Mouse (Mus musculus) liver, embryonic 16.5 days (tissue): ENCODE results near the gene Zfp239. TPM values are rescaled to one million over a fixed set of nuclear protein-coding genes. Genes with fewer than 3 reads are reported as not detected.

Experiments
- ATAC-seq: fragments of 200-750 bp; cut with Nextera tagmentation; 2 replicates; pipeline ENCODE4 v1.8.0; 2017; ENCODE audit warnings: low read depth, mild to moderate bottlenecking, moderate number of reproducible peaks, moderate library complexity
- H3K27ac ChIP-seq: fragments of 300-500 bp; sonication (generic); 2 replicates; pipeline ENCODE4 v1.5.1; 2014; ENCODE audit warnings: mild to moderate bottlenecking, low read length
- H3K27me3 ChIP-seq: fragments of 300-500 bp; sonication (generic); 2 replicates; pipeline ENCODE4 v1.6.1; 2014; ENCODE audit warnings: low read depth, low read length, mixed read lengths; ENCODE audit not compliant: control insufficient read depth, insufficient read depth
- H3K36me3 ChIP-seq: fragments of 300-500 bp; sonication (generic); 2 replicates; pipeline ENCODE4 v1.6.1; 2014; ENCODE audit warnings: mild to moderate bottlenecking; ENCODE audit not compliant: control insufficient read depth, insufficient read depth
- H3K4me1 ChIP-seq: fragments of 300-500 bp; sonication (generic); 2 replicates; pipeline ENCODE4 v1.6.1; 2014; ENCODE audit warnings: low read depth, low read length, mixed read lengths; ENCODE audit not compliant: control insufficient read depth
- H3K4me2 ChIP-seq: fragments of 300-500 bp; sonication (generic); 2 replicates; pipeline ENCODE4 v1.6.1; 2014; ENCODE audit warnings: low read depth, low read length, mixed read lengths
- H3K4me3 ChIP-seq: fragments of 300-500 bp; sonication (generic); 2 replicates; pipeline ENCODE4 v1.5.1; 2014; ENCODE audit warnings: low read depth, mild to moderate bottlenecking, low read length
- H3K9ac ChIP-seq: fragments of 300-500 bp; sonication (generic); 2 replicates; pipeline ENCODE4 v1.6.1; 2014; ENCODE audit warnings: low read depth, low read length
- H3K9me3 ChIP-seq: fragments of 300-500 bp; sonication (generic); replicated peaks from 2 replicates; pipeline ENCODE4 v1.6.1; 2016; ENCODE audit warnings: low read length; ENCODE audit not compliant: control insufficient read depth
- WGBS: fragments of 180-500 bp; shearing (Covaris S2); extraction: QIAGEN DNeasy Blood & Tissue Kit; methylation state at CpG from one replicate; pipeline ENCODE4 v1.1.7; 2014; ENCODE audit not compliant: insufficient replicate concordance; 5-methylcytosine and 5-hydroxymethylcytosine counted together
- polyA plus RNA-seq: library from polyadenylated mRNA; unstranded; fragments of >200 nt; fragmentation: Nextera tagmentation; extraction: Ambion mirVana; gene quantifications from 2 replicates; pipeline ENCODE4 v1.2.1, GENCODE M21; 2015

Zfp239 gene
- polyA plus RNA-seq, 1 experiment from 2014 or later = 1.7 TPM

DNA sequence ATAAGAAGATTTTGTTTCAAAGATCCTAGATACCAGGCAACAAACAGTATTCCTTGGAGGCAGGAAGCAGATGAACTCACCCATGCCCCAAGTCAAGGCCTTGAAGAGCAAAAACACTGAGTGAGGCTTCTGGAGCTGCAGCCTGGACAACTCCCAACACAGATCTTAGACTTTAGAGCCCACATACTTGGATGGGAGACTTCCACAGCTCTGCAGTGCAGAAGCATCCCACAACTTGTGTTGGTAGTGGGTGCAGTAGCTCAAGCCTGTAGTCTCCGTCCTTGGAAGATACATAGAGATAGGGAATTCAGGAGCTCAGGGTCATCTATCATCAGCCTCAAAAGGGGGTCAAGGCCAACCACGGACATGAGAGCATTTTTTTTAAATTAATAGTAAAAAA lies 24.0 kb downstream of the Zfp239 start:
- Histone ChIP-seq H3K27me3 (no peaks in the 10 kb centered on the region), H3K27ac (no peak overlapping the region), H3K4me3 (no peak overlapping the region), H3K9ac (no peak overlapping the region), H3K36me3 (no peaks in the 10 kb centered on the region), H3K9me3 (no peaks in the 10 kb centered on the region), H3K4me1 (peaks cover 52% of the 10 kb centered on the region), H3K4me2 (no peak overlapping the region)
- ATAC-seq = no peak
- WGBS = 71% methylated on average over 2 of the region's 2 CpGs

DNA sequence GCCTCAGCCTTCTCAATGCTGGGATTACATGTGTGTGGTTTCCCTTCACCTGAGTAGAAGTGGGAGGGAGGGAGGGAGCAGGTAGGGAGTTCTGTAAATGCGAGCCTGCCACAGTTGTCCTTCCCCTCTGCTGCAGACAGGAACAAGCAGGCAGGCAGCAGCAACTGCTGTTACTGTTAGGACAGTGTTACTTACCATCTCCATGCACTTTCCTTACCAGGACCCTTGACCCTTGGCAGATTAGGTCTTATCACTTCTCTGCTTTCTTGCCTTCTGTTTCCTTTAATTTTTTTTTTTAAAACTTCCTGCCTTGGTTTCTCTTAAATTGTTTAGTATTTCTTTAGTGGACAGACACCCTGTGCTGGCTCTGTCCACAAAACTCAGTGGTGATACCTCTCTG lies 26.1 kb downstream of the Zfp239 start:
- Histone ChIP-seq H3K9ac (peak overlapping the region; percentile 22), H3K4me3 (peak overlapping the region; percentile 27), H3K27ac (peak overlapping the region; percentile 85), H3K36me3 (no peaks in the 10 kb centered on the region), H3K4me2 (peak overlapping the region; percentile 57), H3K27me3 (no peaks in the 10 kb centered on the region), H3K9me3 (no peaks in the 10 kb centered on the region), H3K4me1 (peaks cover 46% of the 10 kb centered on the region)
- ATAC-seq = 0 out of 2 replicates have a peak, but pooled peaks have one; percentile 15
- 10% methylated on average over 1 of the region's 1 CpGs for WGBS

DNA sequence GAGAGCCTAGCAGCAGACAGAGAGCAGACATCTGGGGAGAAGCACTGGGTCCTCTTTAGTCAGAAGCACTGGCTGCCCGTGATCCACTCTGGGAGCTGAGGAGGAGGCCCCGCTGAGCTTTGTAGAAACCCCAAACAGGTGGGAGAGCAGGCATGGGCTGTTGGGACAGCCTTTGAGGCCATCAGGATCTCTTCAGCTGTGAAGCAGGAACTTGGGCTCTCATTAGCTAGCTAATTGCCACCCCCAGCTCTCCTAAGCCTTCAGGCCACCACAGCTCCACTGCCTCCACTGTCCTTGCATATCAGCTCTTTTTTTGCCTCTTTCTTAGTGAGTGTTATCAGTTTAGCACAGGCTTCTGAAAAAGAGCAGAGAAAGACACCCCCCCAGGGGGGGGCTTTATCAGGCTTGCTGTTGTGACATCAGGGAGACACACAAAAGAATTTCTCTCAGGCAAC lies 26.8 kb downstream of the Zfp239 start:
- Histone ChIP-seq H3K27me3 (no peaks in the 10 kb centered on the region), H3K27ac (peak overlapping the region; percentile 85), H3K4me2 (peak overlapping the region; percentile 57), H3K36me3 (no peaks in the 10 kb centered on the region), H3K4me1 (peaks cover 46% of the 10 kb centered on the region), H3K9me3 (no peaks in the 10 kb centered on the region), H3K4me3 (peak overlapping the region; percentile 27), H3K9ac (peak overlapping the region; percentile 22)
- peak; percentile 92 for ATAC-seq
- WGBS = 20% methylated on average over 2 of the region's 2 CpGs

DNA sequence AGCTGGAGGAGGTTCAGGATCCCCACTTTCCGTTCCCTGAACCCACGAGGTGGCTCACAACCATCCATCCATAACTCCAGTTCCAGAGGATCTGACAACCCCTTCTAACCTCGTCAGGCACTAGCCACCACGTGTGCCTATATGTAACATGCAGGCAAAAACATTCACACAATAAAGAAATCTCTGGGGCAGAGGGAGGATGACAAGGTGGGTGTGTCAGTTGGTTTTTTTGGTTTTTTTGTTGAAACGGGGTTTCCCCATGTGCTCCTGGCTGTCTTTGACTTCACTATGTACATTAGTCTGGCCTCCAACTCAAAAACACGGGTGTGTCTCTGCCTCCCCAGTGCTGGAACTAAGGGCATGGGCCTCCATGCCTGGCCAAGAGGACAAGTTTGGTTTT lies 28.4 kb downstream of the Zfp239 start:
- no peak overlapping the region for H3K4me3 ChIP-seq
- no peak overlapping the region for H3K27ac ChIP-seq
- 52% methylated on average over 6 of the region's 6 CpGs for WGBS
- no peaks in the 10 kb centered on the region for H3K36me3 ChIP-seq
- H3K9ac ChIP-seq = no peak overlapping the region
- no peaks in the 10 kb centered on the region for H3K9me3 ChIP-seq
- H3K4me2 ChIP-seq = no peak overlapping the region
- ATAC-seq = no peak
- no peaks in the 10 kb centered on the region for H3K27me3 ChIP-seq
- peaks cover 43% of the 10 kb centered on the region for H3K4me1 ChIP-seq

DNA sequence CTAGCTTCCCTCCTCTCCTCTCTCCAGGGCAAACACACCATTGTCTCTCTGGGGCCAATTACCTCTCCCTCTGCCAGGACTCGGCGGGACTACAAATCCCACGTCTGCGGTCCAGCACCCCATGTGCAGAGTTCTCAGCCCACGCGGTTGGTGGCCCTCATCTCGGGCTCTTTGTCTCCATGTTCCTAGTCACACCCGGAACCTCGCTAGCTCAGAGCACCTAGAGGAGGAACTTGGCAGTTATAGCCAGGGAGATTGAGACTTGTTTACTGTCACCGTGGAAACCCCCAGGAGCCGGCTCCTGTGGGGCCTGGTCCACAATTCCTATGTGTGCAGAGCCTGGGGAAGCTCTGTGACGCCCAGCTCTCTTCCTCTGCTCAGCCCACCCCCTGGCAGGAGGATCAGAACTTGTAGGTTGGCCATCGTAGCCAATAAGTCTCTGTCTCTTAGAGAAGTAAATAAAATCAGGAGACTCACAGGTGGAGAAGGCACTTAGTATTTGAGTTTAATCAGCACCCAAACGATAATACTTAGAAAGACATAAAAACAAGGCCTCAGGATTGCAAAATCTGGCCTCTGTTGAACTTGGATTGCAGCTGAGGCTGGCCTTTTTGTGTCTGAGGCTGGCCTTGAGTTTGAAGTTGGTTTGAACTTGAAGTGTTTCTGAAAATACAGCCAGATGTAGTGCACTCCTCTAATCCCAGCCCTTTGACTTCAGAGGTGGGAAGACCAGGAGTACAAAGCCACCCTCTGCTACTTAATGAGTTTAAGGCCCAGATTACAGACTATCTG lies 29.7 kb downstream of the Zfp239 start:
- Histone ChIP-seq H3K4me1 (peaks cover 43% of the 10 kb centered on the region), H3K36me3 (no peaks in the 10 kb centered on the region), H3K9me3 (no peaks in the 10 kb centered on the region), H3K27ac (no peak overlapping the region), H3K9ac (no peak overlapping the region), H3K27me3 (no peaks in the 10 kb centered on the region), H3K4me2 (no peak overlapping the region), H3K4me3 (no peak overlapping the region)
- WGBS = 48% methylated on average over 14 of the region's 14 CpGs
- no peak for ATAC-seq

DNA sequence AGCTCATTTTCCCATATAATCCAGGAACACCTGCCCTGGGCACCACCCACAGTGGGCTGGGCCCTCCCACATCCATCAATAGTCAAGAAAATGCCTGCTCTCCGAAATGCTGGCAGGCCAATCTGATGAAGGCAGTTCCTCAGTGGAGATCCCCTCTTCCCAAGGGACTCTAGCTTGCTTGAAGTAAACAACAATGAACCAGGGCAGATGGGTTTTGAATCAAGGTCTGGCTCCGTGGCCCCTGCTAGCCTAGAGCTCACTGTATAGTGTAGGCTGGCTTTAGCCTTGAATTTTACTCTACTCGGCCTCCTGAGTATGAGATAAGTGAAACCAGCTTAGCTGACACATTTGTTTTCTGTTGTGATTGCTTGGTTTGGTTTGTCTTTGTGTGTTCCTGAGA lies 30.5 kb downstream of the Zfp239 start:
- no peak overlapping the region for H3K4me3 ChIP-seq
- no peak overlapping the region for H3K27ac ChIP-seq
- no peak overlapping the region for H3K9ac ChIP-seq
- peaks cover 37% of the 10 kb centered on the region for H3K4me1 ChIP-seq
- H3K27me3 ChIP-seq = no peaks in the 10 kb centered on the region
- ATAC-seq = no peak
- 56% methylated on average over 3 of the region's 3 CpGs for WGBS
- H3K9me3 ChIP-seq = no peaks in the 10 kb centered on the region
- H3K4me2 ChIP-seq = no peak overlapping the region
- H3K36me3 ChIP-seq = no peaks in the 10 kb centered on the region

DNA sequence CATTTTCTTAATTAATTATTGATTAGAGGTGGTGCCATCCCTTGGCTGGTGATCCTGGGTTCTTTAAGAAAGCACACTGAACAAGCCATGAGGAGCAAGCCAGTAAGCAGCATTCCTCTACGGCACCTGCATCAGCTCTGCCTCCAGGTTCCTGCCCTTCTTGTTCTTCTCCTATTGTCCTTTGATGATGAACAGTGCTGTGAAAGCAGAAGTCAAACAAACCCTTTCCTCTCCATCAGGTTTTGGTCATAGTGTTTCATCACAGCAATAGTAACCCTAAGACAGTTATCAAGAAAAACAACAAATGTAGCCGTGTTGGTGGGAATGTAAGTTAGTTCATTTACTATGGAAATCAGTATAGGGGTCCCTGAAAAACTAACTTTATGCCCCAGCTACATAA lies 31.5 kb downstream of the Zfp239 start:
- 72% methylated on average over 2 of the region's 2 CpGs for WGBS
- Histone ChIP-seq H3K27me3 (no peaks in the 10 kb centered on the region), H3K9ac (no peak overlapping the region)

DNA sequence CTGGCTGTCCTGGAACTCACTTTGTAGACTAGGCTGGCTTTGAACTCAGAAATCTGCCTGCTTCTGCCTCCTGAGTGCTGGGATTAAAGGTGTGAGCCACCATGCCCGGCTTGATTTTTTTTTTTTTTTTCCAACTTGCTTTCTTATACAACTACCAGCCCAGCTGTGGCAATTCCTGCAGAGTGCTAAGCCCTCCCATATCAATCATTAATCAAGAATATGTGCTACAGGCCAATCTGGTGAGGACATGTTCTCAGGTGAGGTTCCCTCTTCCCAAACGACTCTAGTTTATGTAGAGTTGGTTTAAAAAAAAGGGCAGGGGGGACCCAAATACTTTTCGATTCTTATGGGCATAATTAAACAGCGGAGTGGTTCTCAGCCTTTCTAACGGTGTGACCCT lies 35.9 kb downstream of the Zfp239 start:
- Histone ChIP-seq H3K4me1 (peaks cover 21% of the 10 kb centered on the region), H3K4me3 (no peak overlapping the region), H3K36me3 (no peaks in the 10 kb centered on the region), H3K9ac (no peak overlapping the region), H3K27ac (no peak overlapping the region), H3K27me3 (no peaks in the 10 kb centered on the region), H3K4me2 (no peak overlapping the region), H3K9me3 (no peaks in the 10 kb centered on the region)
- ATAC-seq = peak; percentile 28; the same call in 1 of the 2 replicates
- 67% methylated on average over 5 of the region's 5 CpGs for WGBS

More for the DNA sequence above, 31.5 kb downstream of the Zfp239 start:
- Histone ChIP-seq H3K4me1 (peaks cover 27% of the 10 kb centered on the region), H3K4me3 (no peak overlapping the region), H3K9me3 (no peaks in the 10 kb centered on the region), H3K4me2 (no peak overlapping the region), H3K27ac (no peak overlapping the region), H3K36me3 (no peaks in the 10 kb centered on the region)
- ATAC-seq = no peak
